Mouse (Mus musculus): ENCODE measurements around the gene Acbd3.
A peak's percentile ranks its signal among the peaks of the same experiment; 100 is the strongest.

DNA sequence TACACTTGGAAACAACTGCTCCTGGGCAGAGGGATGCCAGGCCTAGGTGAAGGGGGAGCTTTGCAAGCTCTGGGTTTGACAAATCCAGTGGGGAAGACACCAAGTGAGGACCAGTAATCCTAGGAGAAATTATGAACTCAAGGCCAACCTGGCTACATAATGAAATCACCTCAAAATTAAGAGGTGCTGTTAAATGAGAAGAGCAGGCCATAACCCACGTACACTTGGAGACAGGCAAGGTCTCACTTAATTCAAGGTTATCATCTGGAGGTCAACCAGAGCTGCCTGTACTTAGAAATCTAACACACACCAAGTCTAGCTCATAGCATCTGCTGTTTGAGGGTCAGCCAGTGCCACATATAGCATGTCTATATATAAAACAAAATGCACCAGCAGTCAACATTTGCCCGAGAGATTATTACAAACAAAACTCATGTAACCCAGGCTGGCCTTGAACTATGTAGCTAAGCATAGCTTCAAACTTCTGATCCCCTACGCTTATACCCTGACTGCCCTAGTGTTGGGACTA is 75.7 kb downstream of the Acbd3 start:
- TF ChIP-seq GATA1 (IDR thresholded peaks at IDR 0.05; ENCODE audit: low read depth, low read length) (no peak), POLR2A (IDR thresholded peaks at IDR 0.05; ENCODE audit: control insufficient read depth in 1 of 2, insufficient read depth in 1 of 2, low read depth in 1 of 2, low read length in 2 of 2, poor library complexity in 1 of 2) (0 out of 4 replicates have a peak, but pooled peaks of 1 of the 2 experiments have one; percentile 30), HCFC1 (IDR thresholded peaks at IDR 0.05; ENCODE audit: low read depth, low read length) (no peak), EP300 (IDR thresholded peaks at IDR 0.05; ENCODE audit: low read depth in 1 of 2, low read length in 2 of 2) (no peak), SIN3A (IDR thresholded peaks at IDR 0.05; ENCODE audit: low read length) (no peak), MAFK (IDR thresholded peaks at IDR 0.05; ENCODE audit: borderline replicate concordance, low read depth, low read length) (no peak), UBTF (IDR thresholded peaks at IDR 0.05; ENCODE audit: borderline replicate concordance, insufficient read depth, low read depth, low read length) (no peak), CHD2 (IDR thresholded peaks at IDR 0.05; ENCODE audit: low read length) (no peak), CTCF (IDR thresholded peaks at IDR 0.05 in 2 of 3, conservative IDR thresholded peaks at IDR 0.05 in 1 of 3; ENCODE audit: control insufficient read depth in 1 of 3, insufficient read depth in 1 of 3, low read depth in 2 of 3, low read length in 3 of 3, poor library complexity in 1 of 3, severe bottlenecking in 1 of 3) (no peak), ZNF384 (IDR thresholded peaks at IDR 0.05; ENCODE audit: low read depth, low read length) (no peak)

Measured in MEL (cell line).